Mouse (Mus musculus) limb, embryonic 14.5 days (tissue): ENCODE results near the gene Ociad2. TPM values are rescaled to one million over a fixed set of nuclear protein-coding genes. Genes with fewer than 3 reads are reported as not detected.

Experiments
- ATAC-seq: fragments of 200-750 bp; cut with Nextera tagmentation; 2 replicates; pipeline ENCODE4 v1.8.0; 2017; ENCODE audit warnings: low read depth, moderate number of reproducible peaks, moderate TSS enrichment; ENCODE audit not compliant: low FRiP score
- DNase-seq: peaks from one replicate; pipeline ENCODE4 v3.0.0-alpha.2; 2015; ENCODE audit warnings: low spot score
- H3K27ac ChIP-seq: fragments of 300-500 bp; sonication (generic); replicated peaks from 2 replicates; pipeline ENCODE4 v1.5.1; 2014; ENCODE audit warnings: low read depth, mild to moderate bottlenecking, low read length, moderate library complexity, mixed read lengths
- H3K27me3 ChIP-seq: fragments of 300-500 bp; sonication (generic); 2 replicates; pipeline ENCODE4 v1.6.1; 2014; ENCODE audit warnings: low read length, mixed read lengths; ENCODE audit not compliant: control insufficient read depth, insufficient read depth
- H3K36me3 ChIP-seq: fragments of 300-500 bp; sonication (generic); 2 replicates; pipeline ENCODE4 v1.6.1; 2014; ENCODE audit warnings: mild to moderate bottlenecking, low read length, moderate library complexity, mixed read lengths; ENCODE audit not compliant: control insufficient read depth, insufficient read depth
- H3K4me1 ChIP-seq: fragments of 300-500 bp; sonication (generic); 2 replicates; pipeline ENCODE4 v1.6.1; 2014; ENCODE audit warnings: antibody characterized with exemption, low read length, mixed read lengths; ENCODE audit not compliant: control insufficient read depth, insufficient read depth
- H3K4me2 ChIP-seq: fragments of 300-500 bp; sonication (generic); replicated peaks from 2 replicates; pipeline ENCODE4 v1.6.1; 2014; ENCODE audit warnings: low read depth, mild to moderate bottlenecking, low read length, moderate library complexity; ENCODE audit not compliant: severe bottlenecking
- H3K4me3 ChIP-seq: fragments of 300-500 bp; sonication (generic); replicated peaks from 2 replicates; pipeline ENCODE4 v1.5.1; 2014; ENCODE audit warnings: low read length
- H3K9ac ChIP-seq: fragments of 300-500 bp; sonication (generic); 2 replicates; pipeline ENCODE4 v1.6.1; 2014; ENCODE audit warnings: mild to moderate bottlenecking, low read depth, low read length, moderate library complexity; ENCODE audit not compliant: severe bottlenecking
- H3K9me3 ChIP-seq: fragments of 300-500 bp; sonication (generic); 2 replicates; pipeline ENCODE4 v1.6.1; 2016; ENCODE audit warnings: low read length; ENCODE audit not compliant: control insufficient read depth
- POLR2A ChIP-seq: fragments of 200-500 bp; IDR thresholded peaks from 2 replicates; pipeline ENCODE4 v1.8.0; 2012; ENCODE audit warnings: inconsistent platforms, mild to moderate bottlenecking, moderate library complexity, borderline replicate concordance; ENCODE audit not compliant: insufficient read depth, insufficient read length; ENCODE audit errors: extremely low read depth
- WGBS: fragments of 180-500 bp; shearing (Covaris S2); extraction: QIAGEN DNeasy Blood & Tissue Kit; methylation state at CpG from one replicate; pipeline ENCODE4 v1.1.7; 2014; 5-methylcytosine and 5-hydroxymethylcytosine counted together
- polyA plus RNA-seq, 2 experiments: library from polyadenylated mRNA; depleted of rRNA in 1 of 2; stranded (reverse) in 1 of 2; unstranded in 1 of 2; fragments of >200 nt; fragmentation: Nextera tagmentation in 1 of 2; extraction: Ambion mirVana in 1 of 2; gene quantifications; 2 replicates each; pipeline versions ENCODE4 v1.2.1 to v1.2.3; 2012 to 2014

Ociad2 gene
- polyA plus RNA-seq, 2 experiments, result 3.1 to 12.8 TPM

DNA sequence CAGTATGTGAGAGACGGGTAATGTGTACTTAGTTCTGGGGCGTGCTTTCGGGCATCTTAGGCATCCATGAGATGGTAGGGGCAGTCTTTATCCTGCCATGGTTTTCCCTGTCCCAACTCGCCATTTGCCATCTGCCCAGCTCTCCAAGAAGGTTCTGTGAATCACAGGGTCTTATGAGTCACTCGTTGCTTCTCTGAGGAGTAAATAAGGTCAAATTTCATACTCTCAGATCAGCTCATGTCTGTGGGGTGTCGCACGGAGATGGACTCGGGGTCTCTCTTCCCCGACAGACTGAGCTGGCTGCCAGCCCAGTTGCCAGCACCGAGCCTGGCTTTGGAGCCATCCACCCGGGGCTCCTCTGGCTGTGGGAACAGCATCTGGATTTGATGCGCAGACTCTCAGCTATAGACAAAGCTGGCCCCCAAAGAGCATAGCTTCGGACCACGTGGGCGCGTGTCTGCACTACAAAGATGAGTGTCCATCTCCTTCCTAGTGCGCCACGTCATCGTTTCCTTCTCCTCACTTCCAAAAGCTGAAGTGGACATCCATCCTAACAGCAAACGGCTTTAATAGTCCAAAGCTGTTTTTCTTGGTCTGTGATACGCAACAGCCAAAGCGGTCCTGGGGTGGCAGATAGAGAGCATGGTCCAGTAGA lies 2.0 kb upstream of the Ociad2 start:
- Histone ChIP-seq H3K9ac (no peak overlapping the region), H3K4me1 (0 out of 2 replicates have a peak, but pooled peaks cover 3% of the 10 kb centered on the region), H3K4me3 (no peak overlapping the region), H3K4me2 (no peak overlapping the region), H3K27ac (no peak overlapping the region), H3K9me3 (no peaks in the 10 kb centered on the region), H3K27me3 (no peaks in the 10 kb centered on the region), H3K36me3 (no peaks in the 10 kb centered on the region)
- TF ChIP-seq POLR2A, result no peak
- ATAC-seq (no peak), DNase-seq (no peak)
- WGBS, result 81% methylated on average over 22 of the region's 22 CpGs

DNA sequence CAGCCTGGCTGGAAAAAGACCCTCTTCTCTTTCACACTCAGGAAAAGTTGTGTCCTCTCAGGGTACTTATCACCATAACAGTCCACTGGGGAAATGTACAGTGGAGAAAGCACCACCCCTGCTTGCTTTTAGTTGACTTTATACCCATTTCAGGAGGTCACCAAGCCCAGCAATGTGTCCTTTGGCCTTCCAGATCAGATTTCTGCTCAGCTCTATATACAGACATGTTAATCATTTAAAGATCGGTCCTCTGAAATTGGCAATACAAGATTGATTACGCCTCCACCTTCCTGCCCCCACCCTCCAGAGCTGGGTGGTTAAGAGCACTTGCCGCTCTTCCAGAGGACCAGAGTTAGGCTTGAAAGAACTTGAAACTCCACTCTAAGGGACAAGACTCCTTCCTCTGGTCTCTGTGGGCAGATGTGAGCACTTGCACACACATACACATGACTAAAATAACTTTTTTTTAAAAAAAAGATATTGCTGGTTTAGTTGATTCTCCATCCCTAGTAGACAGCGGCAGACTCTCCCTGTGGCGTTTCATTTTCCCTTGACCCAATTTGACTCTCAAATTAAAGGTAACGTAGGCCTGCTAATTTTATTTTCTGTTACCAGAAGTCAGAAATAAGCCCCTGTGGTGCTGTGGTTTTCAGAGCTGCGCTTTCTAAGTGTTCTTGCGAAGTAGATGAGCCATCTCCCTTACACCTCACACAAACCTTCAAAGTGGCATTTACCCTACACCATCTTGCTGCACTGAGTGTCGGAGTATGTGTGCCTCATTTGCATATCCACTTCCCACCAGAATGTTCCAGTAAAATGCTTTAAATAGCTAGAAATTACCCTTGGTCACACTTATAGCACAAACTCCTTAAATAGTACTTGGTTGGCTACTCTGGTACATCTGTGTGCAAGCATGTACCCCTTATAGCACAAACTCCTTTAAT lies 777 bp downstream of the Ociad2 start:
- Histone ChIP-seq H3K9ac (no peak overlapping the region), H3K9me3 (no peaks in the 10 kb centered on the region), H3K4me3 (no peak overlapping the region), H3K4me1 (0 out of 2 replicates have a peak, but pooled peaks cover 5% of the 10 kb centered on the region), H3K27me3 (no peaks in the 10 kb centered on the region), H3K4me2 (no peak overlapping the region), H3K27ac (no peak overlapping the region), H3K36me3 (no peaks in the 10 kb centered on the region)
- ATAC-seq (no peak), DNase-seq (no peak)
- no peak for TF ChIP-seq POLR2A
- WGBS, result 83% methylated on average over 9 of the region's 9 CpGs

DNA sequence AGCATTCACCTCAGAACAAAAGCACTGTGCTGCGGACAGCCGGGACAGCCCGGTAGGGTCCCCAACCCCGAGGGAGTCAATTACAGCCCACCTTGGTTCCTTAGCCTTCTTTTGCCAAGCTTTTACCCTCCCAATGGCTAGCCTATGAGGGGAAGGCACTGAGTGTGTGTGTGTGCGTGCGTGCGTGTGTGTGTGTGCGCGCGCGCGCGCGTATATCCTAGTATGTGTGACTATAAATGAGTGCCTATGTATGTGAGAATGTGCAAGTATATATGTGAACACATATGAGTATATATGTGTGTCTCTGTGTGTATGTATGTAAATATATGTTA lies 2.0 kb downstream of the Ociad2 start:
- no peak for DNase-seq
- 52% methylated on average over 14 of the region's 14 CpGs for WGBS
- Histone ChIP-seq H3K36me3 (no peaks in the 10 kb centered on the region), H3K27ac (no peak overlapping the region), H3K9ac (peak overlapping the region; percentile 69), H3K4me2 (peak overlapping the region; percentile 94), H3K4me1 (0 out of 2 replicates have a peak, but pooled peaks cover 5% of the 10 kb centered on the region), H3K27me3 (no peaks in the 10 kb centered on the region), H3K4me3 (peak overlapping the region; percentile 57), H3K9me3 (no peaks in the 10 kb centered on the region)
- no peak for ATAC-seq
- no peak for TF ChIP-seq POLR2A

DNA sequence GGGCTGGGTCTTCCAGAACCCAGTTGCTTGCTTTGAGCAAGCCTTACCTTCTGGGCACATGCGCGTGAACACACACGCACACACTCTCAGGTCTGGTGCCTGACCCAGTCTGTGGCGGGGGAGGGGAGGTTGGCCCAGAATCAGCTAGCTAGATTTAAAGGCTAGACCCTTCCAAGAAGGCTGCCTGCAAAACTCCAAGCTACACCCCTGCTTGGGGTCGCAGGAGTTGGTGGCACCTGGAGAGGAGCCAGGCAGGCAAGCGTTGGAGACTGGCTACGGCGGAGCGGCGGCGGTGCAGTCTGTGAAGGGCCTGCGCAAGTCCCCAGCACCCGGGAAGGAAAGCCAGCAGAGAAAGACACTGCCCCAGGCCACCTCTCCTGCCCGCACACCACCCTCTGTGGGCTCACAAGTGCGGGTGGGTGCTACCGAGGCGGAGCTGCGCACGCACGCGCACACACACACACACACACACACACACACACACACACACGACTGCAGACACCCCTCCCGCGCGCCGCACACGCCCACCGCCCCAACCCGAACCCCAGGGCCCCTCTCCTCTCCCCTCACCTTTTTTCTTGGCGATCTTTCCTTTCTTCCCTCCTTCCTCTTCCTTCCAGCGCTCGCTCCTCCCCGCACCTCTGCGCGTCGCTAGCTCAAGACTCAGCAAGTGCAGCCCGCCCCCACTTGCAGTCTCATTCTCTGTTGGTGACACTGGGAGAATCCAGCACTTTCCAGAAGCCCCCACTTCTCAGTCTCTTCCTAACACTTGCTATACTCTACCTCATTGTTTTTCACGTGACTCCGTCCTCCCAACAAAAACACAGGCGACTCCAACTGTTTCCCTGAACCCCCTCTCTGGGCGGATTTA lies 2.6 kb downstream of the Ociad2 start:
- H3K9ac ChIP-seq, result peak overlapping the region; percentile 69
- no peaks in the 10 kb centered on the region for H3K9me3 ChIP-seq
- no peak for TF ChIP-seq POLR2A
- ATAC-seq, result peak; percentile 58
- H3K4me1 ChIP-seq, result 0 out of 2 replicates have a peak, but pooled peaks cover 5% of the 10 kb centered on the region
- WGBS, result 4% methylated on average over 30 of the region's 41 CpGs
- peak overlapping the region; percentile 94 for H3K4me2 ChIP-seq
- H3K4me3 ChIP-seq, result peak overlapping the region; percentile 57
- no peaks in the 10 kb centered on the region for H3K27me3 ChIP-seq
- peak; percentile 11 for DNase-seq
- no peak overlapping the region for H3K27ac ChIP-seq
- H3K36me3 ChIP-seq, result no peaks in the 10 kb centered on the region

DNA sequence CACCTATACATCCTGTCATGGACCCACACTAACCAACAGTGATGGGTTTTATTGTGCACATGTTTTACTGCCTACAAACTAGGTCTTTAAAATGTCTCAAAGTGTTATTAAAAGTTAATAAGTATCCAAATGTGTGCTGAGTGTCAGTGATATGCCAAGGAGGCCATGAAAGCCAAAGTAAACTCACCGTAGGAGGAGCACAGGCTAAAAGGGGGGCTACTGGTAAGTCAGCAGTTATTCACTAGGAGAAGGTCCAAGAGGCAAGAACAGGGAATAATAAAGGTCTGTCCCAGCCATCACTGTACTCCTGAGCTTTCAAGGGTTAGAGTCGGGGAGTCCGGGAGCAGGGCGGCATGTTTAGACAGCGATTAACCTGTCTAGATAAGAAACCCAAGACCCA lies 4.4 kb downstream of the Ociad2 start:
- Histone ChIP-seq H3K4me1 (0 out of 2 replicates have a peak, but pooled peaks cover 5% of the 10 kb centered on the region), H3K4me3 (no peak overlapping the region), H3K4me2 (no peak overlapping the region), H3K9me3 (no peaks in the 10 kb centered on the region), H3K9ac (no peak overlapping the region), H3K27ac (no peak overlapping the region), H3K27me3 (no peaks in the 10 kb centered on the region), H3K36me3 (no peaks in the 10 kb centered on the region)
- ATAC-seq, result no peak
- DNase-seq, result no peak
- TF ChIP-seq POLR2A, result no peak
- 53% methylated on average over 5 of the region's 5 CpGs for WGBS
